Mouse (Mus musculus) adrenal gland, postnatal 4 days (tissue): ENCODE measurements around the gene Ppp2r5c. TPM values are rescaled to one million over a fixed set of nuclear protein-coding genes. Genes with fewer than 3 reads are reported as not detected.

Experiments used
- DNase-seq, 2 experiments: peaks; one replicate each; pipeline ENCODE4 v3.0.0; 2021 to 2022; ENCODE audit warnings: low spot score in 2 of 2, mixed read lengths in 2 of 2
- total RNA-seq, 2 experiments: library from RNA; stranded (reverse); gene quantifications; 2 replicates each; pipeline ENCODE4 v1.2.3; 2021

Gene Ppp2r5c
- total RNA-seq, 2 experiments from 2014 or later: 150 to 153 TPM

- DNase-seq: no peak
These were observed 61.8 kb downstream of the Ppp2r5c start for GRCm38 (mm10) chr12:110508680-110509079.

GRCm38 (mm10) chr12:110510171-110510871, 63.4 kb downstream of the Ppp2r5c start:
- no peak for DNase-seq

- DNase-seq: no peak
These were observed 64.3 kb downstream of the Ppp2r5c start for GRCm38 (mm10) chr12:110511201-110511600.

- no peak for DNase-seq
These were observed 65.0 kb downstream of the Ppp2r5c start for GRCm38 (mm10) chr12:110511856-110512433.

GRCm38 (mm10) chr12:110512884-110513283, 66.0 kb downstream of the Ppp2r5c start:
- no peak for DNase-seq

- no peak for DNase-seq
These were observed 68.8 kb downstream of the Ppp2r5c start for GRCm38 (mm10) chr12:110515676-110516075.

GRCm38 (mm10) chr12:110520236-110520987, 73.5 kb downstream of the Ppp2r5c start:
- no peak for DNase-seq

- no peak for DNase-seq
These were observed 76.6 kb downstream of the Ppp2r5c start for GRCm38 (mm10) chr12:110523526-110523925.

- DNase-seq: no peak
These were observed 85.8 kb downstream of the Ppp2r5c start for GRCm38 (mm10) chr12:110532711-110533110.

- DNase-seq: no peak
These were observed 86.2 kb downstream of the Ppp2r5c start for GRCm38 (mm10) chr12:110533151-110533550.

GRCm38 (mm10) chr12:110533832-110534231, 86.9 kb downstream of the Ppp2r5c start:
- DNase-seq: no peak

GRCm38 (mm10) chr12:110535361-110535760, 88.4 kb downstream of the Ppp2r5c start:
- no peak for DNase-seq

- DNase-seq: no peak
These were observed 90.8 kb downstream of the Ppp2r5c start for GRCm38 (mm10) chr12:110537751-110538150.

- DNase-seq: no peak
These were observed 92.4 kb downstream of the Ppp2r5c start for GRCm38 (mm10) chr12:110539346-110539745.

GRCm38 (mm10) chr12:110539798-110540197, 92.9 kb downstream of the Ppp2r5c start:
- no peak for DNase-seq

GRCm38 (mm10) chr12:110540273-110540672, 93.4 kb downstream of the Ppp2r5c start:
- DNase-seq: no peak

GRCm38 (mm10) chr12:110541001-110541400, 94.1 kb downstream of the Ppp2r5c start:
- DNase-seq: no peak

GRCm38 (mm10) chr12:110541528-110541927, 94.6 kb downstream of the Ppp2r5c start:
- no peak for DNase-seq

GRCm38 (mm10) chr12:110545040-110545701, 98.3 kb downstream of the Ppp2r5c start:
- no peak for DNase-seq

- no peak for DNase-seq
These were observed 100.7 kb downstream of the Ppp2r5c start for GRCm38 (mm10) chr12:110547573-110547972.

GRCm38 (mm10) chr12:110549437-110550112, 102.7 kb downstream of the Ppp2r5c start:
- no peak for DNase-seq
